In the genomic region with DNA sequence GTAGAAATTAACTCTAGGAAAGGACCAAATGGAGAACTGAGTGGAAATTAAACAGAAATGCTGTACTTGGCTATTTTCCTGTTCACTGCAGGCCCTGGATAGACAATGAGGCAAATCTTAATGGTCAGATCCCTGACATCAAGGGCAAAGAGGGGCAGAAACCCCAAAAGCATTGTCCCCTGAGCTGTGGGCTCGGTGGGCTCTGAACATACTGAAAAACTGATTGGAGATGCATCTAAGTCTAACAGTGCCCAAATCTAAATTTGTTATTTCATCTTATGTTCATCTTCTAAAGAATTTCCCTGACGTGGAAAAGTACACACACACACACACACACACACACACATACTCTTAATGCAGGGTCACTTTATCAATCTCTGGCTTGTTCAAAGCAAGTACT, we compare ENCODE assay signal across 10 mouse cellular contexts. TPM values are rescaled to one million over a fixed set of nuclear protein-coding genes. Genes with fewer than 3 reads are reported as not detected.
A peak's percentile ranks its signal among the peaks of the same experiment; 100 is the strongest.
DNase-seq lines count a peak whose midpoint lies in the region; ATAC-seq and TF ChIP-seq lines count a peak whose summit lies in the region.
"Had no signal": no experiment of that assay in that cellular context is flagged by ENCODE, and none has a peak within 500 bp of the region (broad histone marks: within the 10 kb centered on the region; RNA-seq: fewer than 3 reads in every experiment).

No protein-coding gene starts in this region.

- H3K4me1 ChIP-seq in heart, embryonic 13.5 days = peaks cover 16% of the 10 kb centered on the region
- peaks cover 12% of the 10 kb centered on the region for H3K4me1 ChIP-seq in cortical plate, adult 2 months (ENCODE audit: control insufficient read depth, insufficient read depth, low read length)
- peaks cover 27% of the 10 kb centered on the region for H3K4me1 ChIP-seq in hindbrain, embryonic 10.5 days (replicated peaks)
- peaks cover 14% of the 10 kb centered on the region for H3K4me1 ChIP-seq in liver, embryonic 15.5 days (replicated peaks)

- no peak for ATAC-seq in heart, embryonic 13.5 days (ENCODE audit: extremely low read depth, insufficient number of reproducible peaks, low FRiP score, low TSS enrichment)
- ATAC-seq in liver, embryonic 15.5 days (ENCODE audit: insufficient read depth) = no peak
- no peak for ATAC-seq in erythroid progenitor cell, adult 5-6 weeks (replicated peaks; ENCODE audit: low FRiP score, poor library complexity, severe bottlenecking)

- no peak for DNase-seq in heart, postnatal 25 days (ENCODE audit: low spot score)
- no peak for DNase-seq in hindbrain, embryonic 10.5 days (ENCODE audit: low spot score)
- DNase-seq in right cerebral cortex, adult 2 months (ENCODE audit: low spot score in 2 of 2) = no peak
- DNase-seq in layer of hippocampus, postnatal 25 days (ENCODE audit: extremely low spot score in 1 of 2, low spot score in 1 of 2) = no peak
- DNase-seq: kidney, postnatal 4 days had no signal

- 68% methylated on average over 2 of the region's 2 CpGs for WGBS in heart, embryonic 13.5 days
- WGBS in hindbrain, embryonic 10.5 days = 66% methylated on average over 2 of the region's 2 CpGs
- 55% methylated on average over 2 of the region's 2 CpGs for WGBS in liver, embryonic 15.5 days (ENCODE audit: insufficient replicate concordance)

- H3K27ac ChIP-seq in heart, embryonic 13.5 days (replicated peaks) = peak overlapping the region; percentile 84
- H3K27ac ChIP-seq in cortical plate, adult 2 months (ENCODE audit: insufficient read depth, low read length) = no peak overlapping the region
- peak overlapping the region; percentile 96 for H3K27ac ChIP-seq in hindbrain, embryonic 10.5 days
- H3K27ac ChIP-seq in liver, embryonic 15.5 days (replicated peaks) = no peak overlapping the region

- H3K9ac ChIP-seq in heart, embryonic 13.5 days = peak overlapping the region; percentile 89
- H3K9ac ChIP-seq in liver, embryonic 15.5 days = no peak overlapping the region

- no peaks in the 10 kb centered on the region for H3K9me3 ChIP-seq in heart, embryonic 13.5 days
- no peaks in the 10 kb centered on the region for H3K9me3 ChIP-seq in hindbrain, embryonic 10.5 days
- H3K9me3 ChIP-seq in liver, embryonic 15.5 days (replicated peaks) = no peaks in the 10 kb centered on the region

- peak overlapping the region; percentile 80 for H3K4me2 ChIP-seq in heart, embryonic 13.5 days
- H3K4me2 ChIP-seq in liver, embryonic 15.5 days = peak overlapping the region; percentile 84

- H3K27me3 ChIP-seq in heart, embryonic 13.5 days (replicated peaks) = no peaks in the 10 kb centered on the region
- H3K27me3 ChIP-seq in hindbrain, embryonic 10.5 days (ENCODE audit: insufficient read depth, poor library complexity, severe bottlenecking) = no peaks in the 10 kb centered on the region
- peaks cover 46% of the 10 kb centered on the region for H3K27me3 ChIP-seq in liver, embryonic 15.5 days

- intact Hi-C loops in heart, postnatal 25 days (cut with DNase I) = loop anchor here (1.0 kb wide), 1 partner anchor 28 kb away; a partner anchor contains a TSS

- no peak for TF ChIP-seq POLR2A in cortical plate, adult 2 months (IDR thresholded peaks at IDR 0.05; ENCODE audit: extremely low read depth, insufficient read depth, low read length)

- no peak for TF ChIP-seq CTCF in cortical plate, adult 2 months (IDR thresholded peaks at IDR 0.05; ENCODE audit: extremely low read depth, insufficient read depth, low read length)

- H3K4me3 ChIP-seq in heart, embryonic 13.5 days = peak overlapping the region; percentile 83
- peak overlapping the region; percentile 85; the same call in 1 of the 2 replicates for H3K4me3 ChIP-seq in cortical plate, adult 2 months (ENCODE audit: insufficient read depth, low read length)
- H3K4me3 ChIP-seq in hindbrain, embryonic 10.5 days = peak overlapping the region; percentile 84
- H3K4me3 ChIP-seq in liver, embryonic 15.5 days (replicated peaks) = 0 out of 2 replicates have a peak overlapping the region, but pooled peaks have one; percentile 64

- H3K36me3 ChIP-seq in heart, embryonic 13.5 days = no peaks in the 10 kb centered on the region
- H3K36me3 ChIP-seq in hindbrain, embryonic 10.5 days = 0 out of 2 replicates have a peak, but pooled peaks cover 2% of the 10 kb centered on the region
- no peaks in the 10 kb centered on the region for H3K36me3 ChIP-seq in liver, embryonic 15.5 days (replicated peaks)

RNA-seq across cellular contexts. Expression of a gene that starts 0.5 kb away (rescaled TPM):
- polyA plus RNA-seq in heart, embryonic 13.5 days (2015; fragmentation: Nextera tagmentation; extraction: Ambion mirVana) = 45.6 and 48.3 TPM in 2 replicates
- 100 to 1,000 TPM in 1 of 2 experiments, 10 to 100 TPM in 1; 99.0 to 102 TPM for total RNA-seq in heart, postnatal 25 days (2021)
- polyA plus RNA-seq in cortical plate, adult 2 months (2012; rRNA removed) = 564 and 565 TPM in 2 replicates
- 118 and 171 TPM in 2 replicates for polyA plus RNA-seq in hindbrain, embryonic 10.5 days (2016; fragmentation: Nextera tagmentation; extraction: Ambion mirVana)
- 2.3 and 2.4 TPM in 2 replicates for polyA plus RNA-seq in liver, embryonic 15.5 days (2015; fragmentation: Nextera tagmentation; extraction: Ambion mirVana)
- not detected in 2 replicates for total RNA-seq in erythroid progenitor cell, adult 5-6 weeks (2015; ENCODE audit: low replicate concordance)
- 7.3 TPM in 1 of 2 replicates, not detected in the other for total RNA-seq in erythroid progenitor cell, adult 5-6 weeks (2017; ENCODE audit: low replicate concordance)
- total RNA-seq in layer of hippocampus, postnatal 25 days (2021) = 100 to 1,000 TPM; 371 to 404 TPM

RNA-seq across cellular contexts. Expression of a gene that starts 18.0 kb away (rescaled TPM):
- polyA plus RNA-seq in heart, embryonic 13.5 days (2015; fragmentation: Nextera tagmentation; extraction: Ambion mirVana) = 0.72 and 5.2 TPM in 2 replicates
- not detected for total RNA-seq in heart, postnatal 25 days (2021)
- 0.93 and 0.94 TPM in 2 replicates for polyA plus RNA-seq in cortical plate, adult 2 months (2012; rRNA removed)
- 0.20 and 0.25 TPM in 2 replicates for polyA plus RNA-seq in hindbrain, embryonic 10.5 days (2016; fragmentation: Nextera tagmentation; extraction: Ambion mirVana)
- 343 and 400 TPM in 2 replicates for polyA plus RNA-seq in liver, embryonic 15.5 days (2015; fragmentation: Nextera tagmentation; extraction: Ambion mirVana)
- not detected in 2 replicates for total RNA-seq in erythroid progenitor cell, adult 5-6 weeks (2015; ENCODE audit: low replicate concordance)
- total RNA-seq in erythroid progenitor cell, adult 5-6 weeks (2017; ENCODE audit: low replicate concordance) = not detected in 2 replicates
- not detected for total RNA-seq in layer of hippocampus, postnatal 25 days (2021)
- total RNA-seq: monocyte, adult 5-6 weeks had no signal

RNA-seq across cellular contexts. Expression of a gene that starts 27.8 kb away (rescaled TPM):
- 50.0 and 55.7 TPM in 2 replicates for polyA plus RNA-seq in heart, embryonic 13.5 days (2015; fragmentation: Nextera tagmentation; extraction: Ambion mirVana)
- total RNA-seq in heart, postnatal 25 days (2021) = 100 to 1,000 TPM; 155 to 156 TPM
- 93.2 and 93.3 TPM in 2 replicates for polyA plus RNA-seq in cortical plate, adult 2 months (2012; rRNA removed)
- polyA plus RNA-seq in hindbrain, embryonic 10.5 days (2016; fragmentation: Nextera tagmentation; extraction: Ambion mirVana) = 36.8 and 52.4 TPM in 2 replicates
- 21.9 and 22.0 TPM in 2 replicates for polyA plus RNA-seq in liver, embryonic 15.5 days (2015; fragmentation: Nextera tagmentation; extraction: Ambion mirVana)
- total RNA-seq in erythroid progenitor cell, adult 5-6 weeks (2015; ENCODE audit: low replicate concordance) = 7.5 and 13.3 TPM in 2 replicates
- total RNA-seq in erythroid progenitor cell, adult 5-6 weeks (2017; ENCODE audit: low replicate concordance) = 9.5 and 13.1 TPM in 2 replicates
- total RNA-seq in layer of hippocampus, postnatal 25 days (2021) = 10 to 100 TPM; 89.3 to 93.6 TPM

RNA-seq across cellular contexts. Expression of a gene that starts 51.4 kb away (rescaled TPM):
- 24.2 and 24.5 TPM in 2 replicates for polyA plus RNA-seq in heart, embryonic 13.5 days (2015; fragmentation: Nextera tagmentation; extraction: Ambion mirVana)
- total RNA-seq in heart, postnatal 25 days (2021) = 10 to 100 TPM; 22.8 to 24.3 TPM
- 152 and 176 TPM in 2 replicates for polyA plus RNA-seq in cortical plate, adult 2 months (2012; rRNA removed)
- polyA plus RNA-seq in hindbrain, embryonic 10.5 days (2016; fragmentation: Nextera tagmentation; extraction: Ambion mirVana) = 40.9 and 42.2 TPM in 2 replicates
- polyA plus RNA-seq in liver, embryonic 15.5 days (2015; fragmentation: Nextera tagmentation; extraction: Ambion mirVana) = 3.5 and 4.9 TPM in 2 replicates
- 1.4 and 5.9 TPM in 2 replicates for total RNA-seq in erythroid progenitor cell, adult 5-6 weeks (2015; ENCODE audit: low replicate concordance)
- 1.4 TPM in 1 of 2 replicates, not detected in the other for total RNA-seq in erythroid progenitor cell, adult 5-6 weeks (2017; ENCODE audit: low replicate concordance)
- 100 to 1,000 TPM; 124 to 145 TPM for total RNA-seq in layer of hippocampus, postnatal 25 days (2021)

RNA-seq across cellular contexts. Expression of a gene that starts 57.9 kb away (rescaled TPM):
- polyA plus RNA-seq in heart, embryonic 13.5 days (2015; fragmentation: Nextera tagmentation; extraction: Ambion mirVana) = 162 and 171 TPM in 2 replicates
- 10 to 100 TPM; 80.9 to 90.1 TPM for total RNA-seq in heart, postnatal 25 days (2021)
- 123 and 138 TPM in 2 replicates for polyA plus RNA-seq in cortical plate, adult 2 months (2012; rRNA removed)
- polyA plus RNA-seq in hindbrain, embryonic 10.5 days (2016; fragmentation: Nextera tagmentation; extraction: Ambion mirVana) = 164 and 184 TPM in 2 replicates
- 94.4 and 98.5 TPM in 2 replicates for polyA plus RNA-seq in liver, embryonic 15.5 days (2015; fragmentation: Nextera tagmentation; extraction: Ambion mirVana)
- 20.2 and 20.5 TPM in 2 replicates for total RNA-seq in erythroid progenitor cell, adult 5-6 weeks (2015; ENCODE audit: low replicate concordance)
- 19.7 and 27.1 TPM in 2 replicates for total RNA-seq in erythroid progenitor cell, adult 5-6 weeks (2017; ENCODE audit: low replicate concordance)
- 10 to 100 TPM; 71.3 to 86.2 TPM for total RNA-seq in layer of hippocampus, postnatal 25 days (2021)

Comparison
In these comparisons a context has a peak if more than half of its experiments do, and no peak if none do; other contexts are left out.
1. H3K27ac ChIP-seq: peak in heart, embryonic 13.5 days (single experiment) and hindbrain, embryonic 10.5 days (single experiment); none in cortical plate, adult 2 months (single experiment) and liver, embryonic 15.5 days (single experiment).
2. RNA of a gene that starts 0.5 kb away (polyA plus RNA-seq): 564 to 565 TPM in cortical plate, adult 2 months, 118 to 171 TPM in hindbrain, embryonic 10.5 days and 45.6 to 48.3 TPM in heart, embryonic 13.5 days; 2.3 to 2.4 TPM in liver, embryonic 15.5 days; every median in the first group is over 10 times any median in the second.
3. RNA of a gene that starts 18.0 kb away (polyA plus RNA-seq): 343 to 400 TPM in liver, embryonic 15.5 days; 0.93 to 0.94 TPM in cortical plate, adult 2 months, 0.72 to 5.2 TPM in heart, embryonic 13.5 days and 0.20 to 0.25 TPM in hindbrain, embryonic 10.5 days; every median in the first group is over 10 times any median in the second.
4. Peak in every context shown above with its lines, with median percentiles within 50 percentile points of each other: H3K4me3 ChIP-seq.